Mouse (Mus musculus) midbrain, postnatal 0 days (tissue): ENCODE measurements at regions not wholly inside any gene's neighbourhood (a gene's known extent, or its start where the extent isn't known, plus 50 kb on each side); places are given as distances from the start of the nearest gene placed in this dataset.

Experiments used
- ATAC-seq: fragments of 200-750 bp; cut with Nextera tagmentation; 2 replicates; pipeline ENCODE4 v1.8.0; 2017; ENCODE audit warnings: moderate number of reproducible peaks, mild to moderate bottlenecking, moderate TSS enrichment, moderate library complexity; ENCODE audit not compliant: low FRiP score
- DNase-seq: peaks from one replicate; pipeline ENCODE4 v3.0.0-alpha.2; 2015; ENCODE audit warnings: low spot score
- H3K27ac ChIP-seq: fragments of 300-500 bp; sonication (generic); 2 replicates; pipeline ENCODE4 v1.5.1; 2014; ENCODE audit warnings: low read depth, mild to moderate bottlenecking, low read length, mixed read lengths
- H3K27me3 ChIP-seq: fragments of 300-500 bp; sonication (generic); 2 replicates; pipeline ENCODE4 v1.6.1; 2014; ENCODE audit warnings: low read length, control low read depth, mixed read lengths; ENCODE audit not compliant: insufficient read depth
- H3K36me3 ChIP-seq: fragments of 300-500 bp; sonication (generic); 2 replicates; pipeline ENCODE4 v1.6.1; 2014; ENCODE audit warnings: low read length, control low read depth, mixed read lengths; ENCODE audit not compliant: insufficient read depth
- H3K4me1 ChIP-seq: fragments of 300-500 bp; sonication (generic); 2 replicates; pipeline ENCODE4 v1.6.1; 2014; ENCODE audit warnings: mild to moderate bottlenecking, control low read depth, antibody characterized with exemption, low read length, mixed read lengths; ENCODE audit not compliant: insufficient read depth
- H3K4me2 ChIP-seq: fragments of 300-500 bp; sonication (generic); 2 replicates; pipeline ENCODE4 v1.6.1; 2014; ENCODE audit warnings: low read depth, mild to moderate bottlenecking, low read length, mixed read lengths; ENCODE audit not compliant: poor library complexity, severe bottlenecking
- H3K4me3 ChIP-seq: fragments of 300-500 bp; sonication (generic); 2 replicates; pipeline ENCODE4 v1.5.1; 2014; ENCODE audit warnings: low read depth, mild to moderate bottlenecking, low read length, moderate library complexity
- H3K9ac ChIP-seq: fragments of 300-500 bp; sonication (generic); replicated peaks from 2 replicates; pipeline ENCODE4 v1.6.1; 2014; ENCODE audit warnings: mild to moderate bottlenecking, low read length, moderate library complexity, mixed read lengths; ENCODE audit not compliant: poor library complexity, severe bottlenecking
- H3K9me3 ChIP-seq: fragments of 300-500 bp; sonication (generic); 2 replicates; pipeline ENCODE4 v1.6.1; 2016; ENCODE audit warnings: low read length, control low read depth
- CTCF ChIP-seq: IDR thresholded peaks from 2 replicates; pipeline ENCODE4 v1.5.1; 2016; ENCODE audit warnings: antibody characterized with exemption, mild to moderate bottlenecking
- WGBS: fragments of 180-500 bp; shearing (Covaris S2); extraction: QIAGEN DNeasy Blood & Tissue Kit; methylation state at CpG from one replicate; pipeline ENCODE4 v1.1.7; 2014; 5-methylcytosine and 5-hydroxymethylcytosine counted together

DNA sequence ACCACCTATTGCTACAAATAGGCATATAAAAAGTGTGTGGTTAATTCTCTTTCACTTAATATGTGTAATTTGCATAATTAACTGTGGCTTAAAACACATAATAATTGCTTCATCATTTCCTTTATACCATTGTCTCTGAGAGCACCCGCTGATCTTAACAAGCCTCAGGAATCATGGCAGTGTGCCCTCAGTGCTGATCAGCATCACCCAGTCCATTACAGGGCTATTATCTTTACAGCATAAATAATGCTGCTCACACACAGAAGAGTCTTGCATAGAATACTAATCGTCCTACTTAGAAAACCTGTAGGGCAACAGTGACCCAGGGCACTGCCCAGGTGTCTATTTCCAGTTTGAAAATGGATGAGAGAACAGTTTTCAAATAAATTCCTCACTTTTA, 102.4 kb downstream of the Gm597 start:
- Histone ChIP-seq H3K27ac (no peak overlapping the region), H3K4me3 (no peak overlapping the region), H3K4me1 (no peaks in the 10 kb centered on the region), H3K9ac (no peak overlapping the region), H3K27me3 (no peaks in the 10 kb centered on the region), H3K4me2 (no peak overlapping the region), H3K36me3 (no peaks in the 10 kb centered on the region), H3K9me3 (no peaks in the 10 kb centered on the region)
- WGBS: 42% methylated on average over 2 of the region's 2 CpGs
- no peak for TF ChIP-seq CTCF
- no peak for ATAC-seq
- DNase-seq: peak; percentile 33

- H3K9ac ChIP-seq: no peak overlapping the region
- no peak overlapping the region for H3K4me2 ChIP-seq
- no peak for TF ChIP-seq CTCF
- no peak overlapping the region for H3K27ac ChIP-seq
- no peaks in the 10 kb centered on the region for H3K9me3 ChIP-seq
- 68% methylated on average over 1 of the region's 1 CpGs for WGBS
- H3K4me1 ChIP-seq: no peaks in the 10 kb centered on the region
- H3K4me3 ChIP-seq: no peak overlapping the region
- H3K27me3 ChIP-seq: no peaks in the 10 kb centered on the region
- ATAC-seq (no peak), DNase-seq (no peak)
- H3K36me3 ChIP-seq: no peaks in the 10 kb centered on the region
These were observed 104.7 kb downstream of the Gm597 start for GRCm38 (mm10) chr1:28675336-28675735.

- H3K27me3 ChIP-seq: no peaks in the 10 kb centered on the region
- H3K9ac ChIP-seq: no peak overlapping the region
- DNase-seq: peak; percentile 1
These were observed 139.2 kb downstream of the Gm597 start for GRCm38 (mm10) chr1:28640818-28641217.

DNA sequence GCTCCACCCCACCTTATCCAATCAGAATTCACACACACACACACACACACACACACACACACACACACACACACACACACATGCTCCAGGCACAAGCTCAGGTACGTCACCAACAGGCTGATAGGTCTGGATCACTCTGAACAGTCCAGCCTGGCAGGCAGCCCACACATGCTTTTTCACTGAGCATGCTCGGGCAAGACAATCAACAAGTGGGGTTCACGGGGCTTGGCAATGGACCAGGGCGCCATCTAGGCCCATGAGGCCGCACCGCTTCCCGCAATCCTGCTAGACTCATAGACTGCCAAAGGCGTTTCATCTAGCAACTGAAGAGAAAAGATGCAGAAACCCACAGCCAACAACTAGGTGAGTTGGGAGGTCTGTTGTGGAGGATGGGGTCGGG, 157.3 kb downstream of the Gm597 start:
- Histone ChIP-seq H3K4me2 (no peak overlapping the region), H3K9me3 (no peaks in the 10 kb centered on the region), H3K27me3 (no peaks in the 10 kb centered on the region), H3K4me3 (no peak overlapping the region), H3K36me3 (no peaks in the 10 kb centered on the region), H3K4me1 (no peaks in the 10 kb centered on the region), H3K9ac (no peak overlapping the region), H3K27ac (no peak overlapping the region)
- DNase-seq (no peak), ATAC-seq (no peak)
- WGBS: 88% methylated on average over 9 of the region's 9 CpGs
- TF ChIP-seq CTCF: no peak

More at GRCm38 (mm10) chr1:28640818-28641217, 139.2 kb downstream of the Gm597 start:
- H3K4me3 ChIP-seq: no peak overlapping the region
- no peak overlapping the region for H3K4me2 ChIP-seq
- no peaks in the 10 kb centered on the region for H3K9me3 ChIP-seq
- no peaks in the 10 kb centered on the region for H3K4me1 ChIP-seq
- ATAC-seq: no peak
- no peak for TF ChIP-seq CTCF
- no peak overlapping the region for H3K27ac ChIP-seq
- H3K36me3 ChIP-seq: no peaks in the 10 kb centered on the region
- WGBS: 82% methylated on average over 4 of the region's 4 CpGs

DNA sequence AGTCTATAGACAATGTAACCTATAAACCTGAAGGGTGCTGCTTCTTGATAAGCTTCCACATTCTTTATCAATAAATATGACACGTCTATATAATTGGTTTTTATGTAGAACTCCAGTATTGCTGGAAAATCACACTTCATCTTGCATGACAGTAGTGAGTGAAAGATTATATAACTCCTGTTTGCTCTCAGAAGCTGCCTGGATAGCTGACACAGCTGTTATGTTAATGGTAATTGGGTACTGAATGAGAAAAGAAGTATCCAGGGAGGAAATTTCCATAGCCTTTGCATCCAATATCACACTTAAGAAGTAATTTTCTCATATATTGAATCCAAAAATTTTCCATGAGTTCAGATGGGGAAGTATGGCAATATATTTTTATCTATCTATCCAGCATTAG, 177.7 kb downstream of the Gm597 start:
- Histone ChIP-seq H3K27me3 (no peaks in the 10 kb centered on the region), H3K36me3 (no peaks in the 10 kb centered on the region), H3K9ac (no peak overlapping the region), H3K27ac (no peak overlapping the region), H3K4me3 (no peak overlapping the region), H3K4me1 (no peaks in the 10 kb centered on the region), H3K4me2 (no peak overlapping the region), H3K9me3 (no peaks in the 10 kb centered on the region)
- no peak for TF ChIP-seq CTCF
- DNase-seq: no peak
- WGBS: 55% methylated on average over 1 of the region's 1 CpGs
- no peak for ATAC-seq

GRCm38 (mm10) chr1:28565383-28566154, 214.5 kb downstream of the Gm597 start:
- no peaks in the 10 kb centered on the region for H3K4me1 ChIP-seq
- no peaks in the 10 kb centered on the region for H3K27me3 ChIP-seq
- no peak overlapping the region for H3K9ac ChIP-seq
- 60% methylated on average over 11 of the region's 11 CpGs for WGBS
- H3K36me3 ChIP-seq: no peaks in the 10 kb centered on the region
- no peak overlapping the region for H3K4me3 ChIP-seq
- no peaks in the 10 kb centered on the region for H3K9me3 ChIP-seq
- no peak for TF ChIP-seq CTCF
- H3K4me2 ChIP-seq: no peak overlapping the region
- DNase-seq: no peak
- no peak overlapping the region for H3K27ac ChIP-seq
- ATAC-seq: no peak
